Comparison of ENCODE assay signal across 8 mouse cellular contexts in genomic region chr2:11552297-11552821, GRCm38 (mm10). TPM values are rescaled to one million over a fixed set of nuclear protein-coding genes. Genes with fewer than 3 reads are reported as not detected.
DNase-seq lines count a peak whose midpoint lies in the region; ATAC-seq and TF ChIP-seq lines count a peak whose summit lies in the region.

No protein-coding gene starts in this region.

- H3K4me3 ChIP-seq in gastrocnemius, adult 2 months: peak overlapping the region; percentile 80
- peak overlapping the region; percentile 93 for H3K4me3 ChIP-seq in bone marrow, adult 2 months (replicated peaks; ENCODE audit: control insufficient read depth, low read depth, low read length)
- peak overlapping the region; percentile 60 for H3K4me3 ChIP-seq in intestine, embryonic 15.5 days (replicated peaks)
- H3K4me3 ChIP-seq in macrophage (ENCODE audit: inconsistent target): peak overlapping the region; percentile 70

- H3K9me3 ChIP-seq in intestine, embryonic 15.5 days: no peaks in the 10 kb centered on the region

- H3K4me1 ChIP-seq in bone marrow, adult 2 months (ENCODE audit: control insufficient read depth, insufficient read depth, low read length): peaks cover 3% of the 10 kb centered on the region
- peaks cover 9% of the 10 kb centered on the region for H3K4me1 ChIP-seq in intestine, embryonic 15.5 days (replicated peaks)

- peak overlapping the region; percentile 77; the same call in 1 of the 2 replicates for H3K27ac ChIP-seq in gastrocnemius, adult 2 months
- peak overlapping the region; percentile 96 for H3K27ac ChIP-seq in bone marrow, adult 2 months (ENCODE audit: control insufficient read depth, insufficient read depth, low read depth, low read length, poor library complexity)
- no peak overlapping the region for H3K27ac ChIP-seq in intestine, embryonic 15.5 days
- peak overlapping the region; percentile 74 for H3K27ac ChIP-seq in macrophage

- DNase-seq in gastrocnemius, adult 2 months: no peak
- DNase-seq in gastrocnemius, postnatal 25 days: no peak
- peak; percentile 60 for DNase-seq in thymus, postnatal 14 days
- no peak for DNase-seq in urinary bladder, postnatal 4 days (ENCODE audit: low spot score in 2 of 2)
- DNase-seq in embryo, embryonic 11 days: no peak

- TF ChIP-seq POLR2A in bone marrow, adult 2 months (IDR thresholded peaks at IDR 0.05; ENCODE audit: borderline replicate concordance, control insufficient read depth, low read depth, low read length): no peak

- H3K79me2 ChIP-seq in macrophage (ENCODE audit: inconsistent target): peaks cover 28% of the 10 kb centered on the region; the same call in 1 of the 2 replicates

- intact Hi-C loops in gastrocnemius, adult 2 months (cut with DNase I): no loop called here

- WGBS in bone marrow, adult 2 months: 5% methylated on average over 9 of the region's 9 CpGs
- 17% methylated on average over 9 of the region's 9 CpGs for WGBS in intestine, embryonic 15.5 days
- 6% methylated on average over 8 of the region's 9 CpGs for WGBS in macrophage (ENCODE audit: missing documents)

- peak overlapping the region; percentile 99 for H3K4me2 ChIP-seq in intestine, embryonic 15.5 days (replicated peaks)

- H3K9ac ChIP-seq in intestine, embryonic 15.5 days: 0 out of 2 replicates have a peak overlapping the region, but pooled peaks have one; percentile 6

- no peaks in the 10 kb centered on the region for H3K36me3 ChIP-seq in intestine, embryonic 15.5 days
- no peaks in the 10 kb centered on the region for H3K36me3 ChIP-seq in macrophage (ENCODE audit: inconsistent target)

- peak; percentile 24 for ATAC-seq in intestine, embryonic 15.5 days

- no peak for TF ChIP-seq CTCF in gastrocnemius, adult 2 months (IDR thresholded peaks at IDR 0.05)
- TF ChIP-seq CTCF in bone marrow, adult 2 months (IDR thresholded peaks at IDR 0.05; ENCODE audit: control insufficient read depth, insufficient read depth, low read length): no peak

- 0 out of 2 replicates have a peak, but pooled peaks cover 2% of the 10 kb centered on the region for H3K27me3 ChIP-seq in intestine, embryonic 15.5 days (replicated peaks)

RNA-seq across cellular contexts. Expression of gene Pfkfb3, which starts 1.5 kb away (rescaled TPM):
- total RNA-seq in gastrocnemius, adult 2 months (2021): 100 to 1,000 TPM in 1 of 2 experiments, 10 to 100 TPM in 1; 84.9 to 302 TPM
- 100 to 1,000 TPM in 1 of 2 experiments, 10 to 100 TPM in 1; 46.4 to 185 TPM for total RNA-seq in gastrocnemius, postnatal 25 days (2021)
- 9.1 and 24.3 TPM in 2 replicates for polyA plus RNA-seq in bone marrow, adult 2 months (2011; ENCODE audit: insufficient read depth, insufficient read length, low replicate concordance, missing spikeins)
- 18.9 and 20.7 TPM in 2 replicates for polyA plus RNA-seq in intestine, embryonic 15.5 days (2015; fragmentation: Nextera tagmentation; extraction: Ambion mirVana)
- 1,000 to 10,000 TPM in 2 of 26 experiments, 100 to 1,000 TPM in 24; 111 to 1,491 (median 237) TPM for total RNA-seq in macrophage (2018; cell fraction: chromatin; rRNA removed)
- total RNA-seq in macrophage (2018; cell fraction: cytosol; rRNA removed): 100 to 1,000 TPM in 2 of 26 experiments, 10 to 100 TPM in 24; 30.1 to 146 (median 53.5) TPM
- 100 to 1,000 TPM in 21 of 26 experiments, 10 to 100 TPM in 5; 72.7 to 734 (median 143) TPM for total RNA-seq in macrophage (2018; cell fraction: nucleus; rRNA removed)
- polyA plus RNA-seq in macrophage (2018): 29.8 to 38.1 TPM (median 29.9 TPM) in 3 replicates

RNA-seq across cellular contexts. Expression of gene Rbm17, which starts 51.6 kb away (rescaled TPM):
- total RNA-seq in gastrocnemius, adult 2 months (2021): 10 to 100 TPM; 54.2 to 56.2 TPM
- total RNA-seq in gastrocnemius, postnatal 25 days (2021): 10 to 100 TPM; 44.1 to 55.2 TPM
- polyA plus RNA-seq in bone marrow, adult 2 months (2011; ENCODE audit: insufficient read depth, insufficient read length, low replicate concordance, missing spikeins): 167 and 240 TPM in 2 replicates
- 128 and 138 TPM in 2 replicates for polyA plus RNA-seq in intestine, embryonic 15.5 days (2015; fragmentation: Nextera tagmentation; extraction: Ambion mirVana)
- total RNA-seq in macrophage (2018; cell fraction: chromatin; rRNA removed): 100 to 1,000 TPM in 18 of 26 experiments, 10 to 100 TPM in 8; 27.1 to 186 (median 125) TPM
- 10 to 100 TPM; 59.7 to 86.9 (median 72.2) TPM for total RNA-seq in macrophage (2018; cell fraction: cytosol; rRNA removed)
- total RNA-seq in macrophage (2018; cell fraction: nucleus; rRNA removed): 100 to 1,000 TPM in 2 of 26 experiments, 10 to 100 TPM in 24; 32.3 to 112 (median 72.3) TPM
- polyA plus RNA-seq in macrophage (2018): 69.8 to 119 TPM (median 79.7 TPM) in 3 replicates
